Mouse (Mus musculus) myocyte (in vitro differentiated cells): ENCODE data around the gene Pde4d.

Experiments used
- MAX ChIP-seq: IDR thresholded peaks from one replicate; pipeline ENCODE4 v1.6.1; 2011; ENCODE audit warnings: low read depth, mild to moderate bottlenecking, control low read depth
- POLR2A ChIP-seq: IDR thresholded peaks from one replicate; pipeline ENCODE4 v1.6.1; 2011; ENCODE audit warnings: low read depth, mild to moderate bottlenecking, control low read depth, moderate library complexity; ENCODE audit not compliant: insufficient read length
- USF1 ChIP-seq: IDR thresholded peaks from one replicate; pipeline ENCODE4 v1.6.1; 2011; ENCODE audit warnings: low read depth, mild to moderate bottlenecking, control low read depth, moderate library complexity

- TF ChIP-seq POLR2A (no peak), MAX (no peak), USF1 (no peak)
Observed at GRCm38 (mm10) chr13:109487378-109487777, 1037.6 kb downstream of the Pde4d start.
